Mouse (Mus musculus): ENCODE results near the gene Lrfn5.

DNA sequence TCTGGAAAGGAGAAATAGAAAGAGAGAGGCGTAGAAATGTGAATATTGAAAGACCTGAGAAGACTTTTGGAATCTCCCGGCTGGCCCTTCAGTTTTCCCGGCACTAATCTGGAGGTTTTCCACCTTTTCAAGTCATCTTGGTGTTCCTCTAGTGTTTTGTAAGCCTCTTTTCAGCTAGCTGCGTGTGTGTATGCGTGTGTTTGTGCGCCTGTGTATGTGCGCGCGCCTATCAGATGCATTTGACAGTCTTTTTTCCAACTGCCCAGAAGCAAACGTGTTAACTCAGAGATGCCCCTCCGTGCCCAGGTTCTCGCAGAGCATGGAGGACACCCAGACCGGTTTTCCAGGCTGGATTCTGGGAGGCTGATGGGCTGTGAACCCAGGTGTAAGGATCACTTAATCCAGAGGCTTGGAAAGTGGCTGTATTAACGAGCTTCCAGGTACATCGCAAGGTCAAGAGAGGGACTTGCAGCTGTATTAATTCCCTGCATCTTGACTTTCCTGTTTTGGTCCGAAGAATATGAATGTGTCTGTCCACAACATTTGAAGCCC lies 757 bp downstream of the Lrfn5 start:
- TF ChIP-seq MAX (IDR thresholded peaks at IDR 0.05; ENCODE audit: low read length) (no peak), POLR2A (IDR thresholded peaks at IDR 0.05; ENCODE audit: low read depth, low read length) (no peak), ETS1 (conservative IDR thresholded peaks at IDR 0.05; ENCODE audit: low read depth, low read length) (no peak), ZNF384 (IDR thresholded peaks at IDR 0.05; ENCODE audit: low read depth, low read length) (no peak), MAFK (IDR thresholded peaks at IDR 0.05; ENCODE audit: insufficient replicate concordance, low read length) (no peak), SMC3 (IDR thresholded peaks at IDR 0.05; ENCODE audit: low read depth, low read length) (no peak), ELF1 (IDR thresholded peaks at IDR 0.05; ENCODE audit: low read depth, low read length) (no peak), HCFC1 (IDR thresholded peaks at IDR 0.05; ENCODE audit: low read depth, low read length) (no peak), EP300 (IDR thresholded peaks at IDR 0.05; ENCODE audit: low read length) (no peak)
